Mouse (Mus musculus): ENCODE data around the gene Hscb. TPM values are rescaled to one million over a fixed set of nuclear protein-coding genes. Genes with fewer than 3 reads are reported as not detected.
A peak's percentile ranks its signal among the peaks of the same experiment; 100 is the strongest.

Gene Hscb
- polyA plus RNA-seq, 1 experiment from 2014 or later, result 31.7 TPM

GRCm38 (mm10) chr5:110801036-110801624 lies 38.4 kb downstream of the Hscb start:
- H3K4me1 ChIP-seq, result 0 out of 2 replicates have a peak, but pooled peaks cover 2% of the 10 kb centered on the region
- no peak for ATAC-seq (ENCODE audit: borderline replicate concordance, extremely low read depth, low FRiP score, low TSS enrichment)
- H3K9ac ChIP-seq, result no peak overlapping the region
- no peak overlapping the region for H3K4me2 ChIP-seq
- H3K36me3 ChIP-seq, result peaks cover 39% of the 10 kb centered on the region
- H3K27me3 ChIP-seq, result no peaks in the 10 kb centered on the region
- H3K4me3 ChIP-seq, result no peak overlapping the region
- H3K27ac ChIP-seq, result no peak overlapping the region
- WGBS, result 78% methylated on average over 3 of the region's 3 CpGs
- no peaks in the 10 kb centered on the region for H3K9me3 ChIP-seq

GRCm38 (mm10) chr5:110797696-110798095 lies 41.9 kb downstream of the Hscb start:
- Histone ChIP-seq H3K9me3 (no peaks in the 10 kb centered on the region), H3K27ac (no peak overlapping the region), H3K27me3 (no peaks in the 10 kb centered on the region), H3K4me3 (no peak overlapping the region), H3K9ac (no peak overlapping the region), H3K4me1 (no peaks in the 10 kb centered on the region), H3K4me2 (no peak overlapping the region), H3K36me3 (peaks cover 73% of the 10 kb centered on the region)
- 51% methylated on average over 4 of the region's 4 CpGs for WGBS
- 0 out of 2 replicates have a peak, but pooled peaks have one; percentile 2 for ATAC-seq (ENCODE audit: borderline replicate concordance, extremely low read depth, low FRiP score, low TSS enrichment)

GRCm38 (mm10) chr5:110794363-110794762 lies 45.2 kb downstream of the Hscb start:
- no peak for ATAC-seq (ENCODE audit: borderline replicate concordance, extremely low read depth, low FRiP score, low TSS enrichment)
- no peaks in the 10 kb centered on the region for H3K27me3 ChIP-seq
- peaks cover 91% of the 10 kb centered on the region for H3K36me3 ChIP-seq
- 91% methylated on average over 7 of the region's 7 CpGs for WGBS
- no peaks in the 10 kb centered on the region for H3K4me1 ChIP-seq
- no peak overlapping the region for H3K4me3 ChIP-seq
- H3K27ac ChIP-seq, result no peak overlapping the region
- no peak overlapping the region for H3K4me2 ChIP-seq
- H3K9me3 ChIP-seq, result no peaks in the 10 kb centered on the region
- no peak overlapping the region for H3K9ac ChIP-seq

GRCm38 (mm10) chr5:110788684-110789083 lies 50.9 kb downstream of the Hscb start:
- WGBS, result 55% methylated on average over 5 of the region's 5 CpGs
- H3K9ac ChIP-seq, result no peak overlapping the region
- no peaks in the 10 kb centered on the region for H3K4me1 ChIP-seq
- peaks cover 83% of the 10 kb centered on the region for H3K36me3 ChIP-seq
- no peaks in the 10 kb centered on the region for H3K9me3 ChIP-seq
- H3K27me3 ChIP-seq, result no peaks in the 10 kb centered on the region
- H3K4me3 ChIP-seq, result no peak overlapping the region
- H3K4me2 ChIP-seq, result no peak overlapping the region
- ATAC-seq (ENCODE audit: borderline replicate concordance, extremely low read depth, low FRiP score, low TSS enrichment), result peak; percentile 31; the same call in 1 of the 2 replicates
- no peak overlapping the region for H3K27ac ChIP-seq

- H3K9ac ChIP-seq, result no peak overlapping the region
- H3K4me3 ChIP-seq, result no peak overlapping the region
- no peak overlapping the region for H3K27ac ChIP-seq
- H3K4me2 ChIP-seq, result no peak overlapping the region
- peaks cover 59% of the 10 kb centered on the region for H3K36me3 ChIP-seq
- no peaks in the 10 kb centered on the region for H3K9me3 ChIP-seq
- ATAC-seq (ENCODE audit: borderline replicate concordance, extremely low read depth, low FRiP score, low TSS enrichment), result no peak
- 73% methylated on average over 11 of the region's 11 CpGs for WGBS
- H3K4me1 ChIP-seq, result no peaks in the 10 kb centered on the region
- no peaks in the 10 kb centered on the region for H3K27me3 ChIP-seq
Observed at GRCm38 (mm10) chr5:110786081-110786835, 53.3 kb downstream of the Hscb start.

- Histone ChIP-seq H3K9ac (no peak overlapping the region), H3K4me3 (no peak overlapping the region), H3K36me3 (peaks cover 28% of the 10 kb centered on the region), H3K9me3 (no peaks in the 10 kb centered on the region), H3K4me2 (no peak overlapping the region), H3K27me3 (no peaks in the 10 kb centered on the region), H3K27ac (no peak overlapping the region), H3K4me1 (peaks cover 16% of the 10 kb centered on the region)
- WGBS, result 59% methylated on average over 8 of the region's 8 CpGs
- no peak for ATAC-seq (ENCODE audit: borderline replicate concordance, extremely low read depth, low FRiP score, low TSS enrichment)
Observed at GRCm38 (mm10) chr5:110783150-110783549, 56.4 kb downstream of the Hscb start.

GRCm38 (mm10) chr5:110781529-110782238 lies 57.9 kb downstream of the Hscb start:
- Histone ChIP-seq H3K27ac (no peak overlapping the region), H3K4me3 (no peak overlapping the region), H3K4me1 (peaks cover 16% of the 10 kb centered on the region), H3K4me2 (no peak overlapping the region), H3K9me3 (no peaks in the 10 kb centered on the region), H3K27me3 (no peaks in the 10 kb centered on the region), H3K9ac (no peak overlapping the region), H3K36me3 (peaks cover 20% of the 10 kb centered on the region)
- WGBS, result 81% methylated on average over 7 of the region's 7 CpGs
- no peak for ATAC-seq (ENCODE audit: borderline replicate concordance, extremely low read depth, low FRiP score, low TSS enrichment)

GRCm38 (mm10) chr5:110780761-110781528 lies 58.6 kb downstream of the Hscb start:
- H3K4me1 ChIP-seq, result peaks cover 16% of the 10 kb centered on the region
- H3K9me3 ChIP-seq, result no peaks in the 10 kb centered on the region
- peak overlapping the region; percentile 35 for H3K9ac ChIP-seq
- H3K4me2 ChIP-seq, result peak overlapping the region; percentile 86
- peaks cover 19% of the 10 kb centered on the region for H3K36me3 ChIP-seq
- ATAC-seq (ENCODE audit: borderline replicate concordance, extremely low read depth, low FRiP score, low TSS enrichment), result peak; percentile 6; the same call in 1 of the 2 replicates
- H3K27me3 ChIP-seq, result no peaks in the 10 kb centered on the region
- 54% methylated on average over 10 of the region's 10 CpGs for WGBS
- H3K4me3 ChIP-seq, result peak overlapping the region; percentile 75
- peak overlapping the region; percentile 38; the same call in 1 of the 2 replicates for H3K27ac ChIP-seq

GRCm38 (mm10) chr5:110779998-110780760 lies 59.4 kb downstream of the Hscb start, which contains the start of gene Pus1:
Gene Pus1, minus strand, starts transcription at chr5:110780659.
- Histone ChIP-seq H3K4me2 (peak within 1 kb of the TSS; percentile 86), H3K9me3 (no peaks in the 10 kb centered on the region), H3K9ac (peak within 1 kb of the TSS; percentile 81), H3K27me3 (no peaks in the 10 kb centered on the region), H3K4me1 (peaks cover 16% of the 10 kb centered on the region), H3K4me3 (peak within 1 kb of the TSS; percentile 75), H3K36me3 (peaks cover 19% of the 10 kb centered on the region), H3K27ac (peak within 1 kb of the TSS; percentile 38; the same call in 1 of the 2 replicates)
- ATAC-seq (ENCODE audit: borderline replicate concordance, extremely low read depth, low FRiP score, low TSS enrichment), result peak; percentile 89
- under 1% methylated on average over 57 of the region's 57 CpGs for WGBS

- Histone ChIP-seq H3K4me3 (peak overlapping the region; percentile 75), H3K36me3 (peaks cover 26% of the 10 kb centered on the region), H3K9ac (peak overlapping the region; percentile 81), H3K27me3 (no peaks in the 10 kb centered on the region), H3K4me1 (peaks cover 16% of the 10 kb centered on the region), H3K27ac (no peak overlapping the region), H3K4me2 (peak overlapping the region; percentile 86), H3K9me3 (no peaks in the 10 kb centered on the region)
- no peak for ATAC-seq (ENCODE audit: borderline replicate concordance, extremely low read depth, low FRiP score, low TSS enrichment)
- 12% methylated on average over 15 of the region's 15 CpGs for WGBS
Observed at GRCm38 (mm10) chr5:110779276-110779997, 60.1 kb downstream of the Hscb start.
